Mouse (Mus musculus) liver, embryonic 15.5 days (tissue): Measurements from ENCODE around the gene Inpp4b. TPM values are rescaled to one million over a fixed set of nuclear protein-coding genes. Genes with fewer than 3 reads are reported as not detected.

Experiments
- ATAC-seq: fragments of 200-750 bp; cut with Nextera tagmentation; 2 replicates; pipeline ENCODE4 v1.8.0; 2017; ENCODE audit warnings: moderate number of reproducible peaks, mild to moderate bottlenecking, moderate library complexity; ENCODE audit not compliant: insufficient read depth
- H3K27ac ChIP-seq: fragments of 300-500 bp; sonication (generic); replicated peaks from 2 replicates; pipeline ENCODE4 v1.5.1; 2015; ENCODE audit warnings: mild to moderate bottlenecking, inconsistent platforms
- H3K27me3 ChIP-seq: fragments of 300-500 bp; sonication (generic); 2 replicates; pipeline ENCODE4 v1.6.1; 2015; ENCODE audit warnings: mild to moderate bottlenecking, inconsistent platforms
- H3K36me3 ChIP-seq: fragments of 300-500 bp; sonication (generic); replicated peaks from 2 replicates; pipeline ENCODE4 v1.6.1; 2015; ENCODE audit warnings: moderate library complexity, mild to moderate bottlenecking, inconsistent platforms
- H3K4me1 ChIP-seq: fragments of 300-500 bp; sonication (generic); replicated peaks from 2 replicates; pipeline ENCODE4 v1.6.1; 2015; ENCODE audit warnings: inconsistent platforms
- H3K4me2 ChIP-seq: fragments of 300-500 bp; sonication (generic); 2 replicates; pipeline ENCODE4 v1.6.1; 2015; ENCODE audit warnings: moderate library complexity, mild to moderate bottlenecking, inconsistent platforms
- H3K4me3 ChIP-seq: fragments of 300-500 bp; sonication (generic); replicated peaks from 2 replicates; pipeline ENCODE4 v1.5.1; 2015; ENCODE audit warnings: mild to moderate bottlenecking, inconsistent platforms
- H3K9ac ChIP-seq: fragments of 300-500 bp; sonication (generic); 2 replicates; pipeline ENCODE4 v1.6.1; 2015; ENCODE audit warnings: moderate library complexity, mild to moderate bottlenecking, inconsistent platforms
- H3K9me3 ChIP-seq: fragments of 300-500 bp; sonication (generic); replicated peaks from 2 replicates; pipeline ENCODE4 v1.6.1; 2016; ENCODE audit warnings: inconsistent platforms
- WGBS: fragments of 180-500 bp; shearing (Covaris S2); methylation state at CpG from one replicate; pipeline ENCODE4 v1.1.7; 2015; ENCODE audit warnings: mixed read lengths; ENCODE audit not compliant: insufficient replicate concordance; 5-methylcytosine and 5-hydroxymethylcytosine counted together
- polyA plus RNA-seq: library from polyadenylated mRNA; unstranded; fragments of >200 nt; fragmentation: Nextera tagmentation; extraction: Ambion mirVana; gene quantifications from 2 replicates; pipeline ENCODE4 v1.2.1, GENCODE M21; 2015

The Inpp4b gene
- polyA plus RNA-seq, 1 experiment from 2014 or later: 1.5 TPM

DNA sequence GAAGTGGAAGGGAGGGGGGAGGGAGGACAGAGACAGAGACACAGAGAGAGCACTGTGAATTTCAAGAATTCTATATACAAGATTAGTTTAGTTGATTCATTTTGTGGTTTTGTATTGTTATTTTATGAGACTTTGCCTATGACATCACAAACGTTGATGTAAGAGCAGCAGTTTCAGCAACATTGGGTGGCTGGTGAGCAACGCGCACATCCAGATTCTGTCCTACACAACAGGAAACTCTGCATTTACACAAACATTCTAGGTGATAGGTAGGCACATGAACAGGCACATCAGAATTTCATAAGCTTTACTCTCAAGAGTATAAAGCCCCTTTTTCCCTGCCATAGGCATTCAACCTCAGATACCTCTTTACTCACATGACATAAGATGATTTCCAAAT is 276.6 kb downstream of the Inpp4b start:
- Histone ChIP-seq H3K4me3 (no peak overlapping the region), H3K27me3 (no peaks in the 10 kb centered on the region), H3K27ac (no peak overlapping the region), H3K9me3 (no peaks in the 10 kb centered on the region), H3K36me3 (no peaks in the 10 kb centered on the region), H3K4me1 (no peaks in the 10 kb centered on the region), H3K4me2 (no peak overlapping the region), H3K9ac (no peak overlapping the region)
- no peak for ATAC-seq
- WGBS: 81% methylated on average over 3 of the region's 3 CpGs

GRCm38 (mm10) chr8:81635015-81635414 is 292.7 kb downstream of the Inpp4b start:
- H3K9me3 ChIP-seq: no peaks in the 10 kb centered on the region
- H3K27me3 ChIP-seq: no peaks in the 10 kb centered on the region
- H3K4me2 ChIP-seq: no peak overlapping the region
- H3K4me3 ChIP-seq: no peak overlapping the region
- no peak overlapping the region for H3K9ac ChIP-seq
- no peaks in the 10 kb centered on the region for H3K4me1 ChIP-seq
- H3K27ac ChIP-seq: no peak overlapping the region
- WGBS: 43% methylated on average over 1 of the region's 1 CpGs
- ATAC-seq: no peak
- H3K36me3 ChIP-seq: no peaks in the 10 kb centered on the region

GRCm38 (mm10) chr8:81635912-81636583 is 293.7 kb downstream of the Inpp4b start:
- Histone ChIP-seq H3K4me1 (no peaks in the 10 kb centered on the region), H3K27ac (no peak overlapping the region), H3K27me3 (no peaks in the 10 kb centered on the region), H3K9me3 (no peaks in the 10 kb centered on the region), H3K4me3 (no peak overlapping the region), H3K36me3 (no peaks in the 10 kb centered on the region), H3K4me2 (no peak overlapping the region), H3K9ac (no peak overlapping the region)
- WGBS: 72% methylated on average over 2 of the region's 2 CpGs
- no peak for ATAC-seq

DNA sequence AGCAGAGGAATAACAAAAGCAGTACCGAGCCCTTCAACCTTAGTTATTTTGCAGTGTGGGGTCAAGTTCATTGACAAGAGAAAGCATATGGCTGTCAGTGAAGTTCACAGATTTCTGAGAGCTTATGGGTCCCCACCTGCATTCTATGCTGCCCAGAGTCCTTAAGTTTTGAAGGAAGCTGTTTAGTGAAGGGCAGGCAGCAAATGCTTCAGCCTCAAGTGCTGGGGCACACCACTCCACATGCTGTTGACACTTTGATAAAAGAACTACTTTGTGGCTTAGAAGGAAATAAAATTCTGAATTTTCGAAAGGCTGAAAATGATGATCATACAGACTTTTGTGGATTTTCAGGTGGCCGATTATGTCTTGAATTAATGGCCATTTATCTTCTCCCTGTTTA is 296.1 kb downstream of the Inpp4b start:
- Histone ChIP-seq H3K4me3 (no peak overlapping the region), H3K27ac (no peak overlapping the region), H3K9me3 (no peaks in the 10 kb centered on the region), H3K9ac (no peak overlapping the region), H3K4me1 (no peaks in the 10 kb centered on the region), H3K27me3 (no peaks in the 10 kb centered on the region), H3K36me3 (no peaks in the 10 kb centered on the region), H3K4me2 (no peak overlapping the region)
- WGBS: 58% methylated on average over 3 of the region's 3 CpGs
- no peak for ATAC-seq

DNA sequence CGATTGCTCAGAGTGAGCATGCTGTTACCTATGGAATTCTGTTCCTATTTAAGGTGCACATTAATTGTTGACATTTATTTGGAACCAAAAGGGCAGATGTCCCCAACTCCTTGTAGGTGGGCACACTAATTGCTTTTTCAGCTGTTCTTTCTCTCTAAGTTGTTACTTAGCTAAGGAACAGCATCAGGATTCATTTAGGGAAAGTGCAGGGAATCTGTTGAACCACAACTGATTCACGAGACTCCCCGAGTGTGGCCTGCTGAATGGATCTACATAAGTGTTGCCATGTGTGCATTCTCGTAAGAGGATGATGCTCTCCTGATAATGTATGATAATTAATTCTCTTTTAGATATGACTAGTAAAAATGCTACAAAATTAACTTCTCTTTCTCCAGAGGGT is 297.5 kb downstream of the Inpp4b start:
- 51% methylated on average over 4 of the region's 4 CpGs for WGBS

GRCm38 (mm10) chr8:81643030-81643429 is 300.7 kb downstream of the Inpp4b start:
- Histone ChIP-seq H3K27me3 (no peaks in the 10 kb centered on the region), H3K27ac (no peak overlapping the region), H3K4me3 (no peak overlapping the region), H3K36me3 (no peaks in the 10 kb centered on the region), H3K4me2 (no peak overlapping the region), H3K9me3 (no peaks in the 10 kb centered on the region), H3K4me1 (no peaks in the 10 kb centered on the region), H3K9ac (no peak overlapping the region)
- 60% methylated on average over 4 of the region's 4 CpGs for WGBS
- no peak for ATAC-seq

More for the DNA sequence above, 297.5 kb downstream of the Inpp4b start:
- H3K36me3 ChIP-seq: no peaks in the 10 kb centered on the region
- H3K4me2 ChIP-seq: no peak overlapping the region
- no peak overlapping the region for H3K27ac ChIP-seq
- H3K9me3 ChIP-seq: no peaks in the 10 kb centered on the region
- no peak overlapping the region for H3K4me3 ChIP-seq
- no peaks in the 10 kb centered on the region for H3K4me1 ChIP-seq
- H3K9ac ChIP-seq: no peak overlapping the region
- no peaks in the 10 kb centered on the region for H3K27me3 ChIP-seq
- no peak for ATAC-seq

DNA sequence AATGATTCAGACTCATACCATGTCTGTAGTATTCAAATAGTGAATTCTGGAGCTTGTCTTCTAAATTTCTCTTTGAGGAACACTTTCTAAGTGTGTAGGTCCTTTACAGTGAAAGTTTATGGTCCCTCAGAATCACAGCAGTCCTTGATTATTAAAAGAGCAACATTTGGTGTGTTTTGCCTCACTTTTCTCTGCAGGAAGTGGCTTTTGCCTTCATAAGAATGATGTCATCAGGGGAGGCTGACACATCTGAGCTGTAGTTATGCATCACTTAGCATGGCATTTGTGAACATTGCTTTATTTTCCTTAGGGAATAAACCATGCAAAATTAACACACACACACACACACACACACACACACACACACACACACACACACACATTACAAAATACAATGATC is 349.8 kb downstream of the Inpp4b start:
- Histone ChIP-seq H3K9me3 (no peaks in the 10 kb centered on the region), H3K4me1 (no peaks in the 10 kb centered on the region), H3K27me3 (no peaks in the 10 kb centered on the region), H3K36me3 (no peaks in the 10 kb centered on the region), H3K4me3 (no peak overlapping the region), H3K9ac (no peak overlapping the region), H3K27ac (no peak overlapping the region), H3K4me2 (no peak overlapping the region)
- no peak for ATAC-seq

GRCm38 (mm10) chr8:81694893-81695292 is 352.5 kb downstream of the Inpp4b start:
- Histone ChIP-seq H3K4me2 (no peak overlapping the region), H3K9me3 (no peaks in the 10 kb centered on the region), H3K9ac (no peak overlapping the region), H3K4me1 (no peaks in the 10 kb centered on the region), H3K27me3 (no peaks in the 10 kb centered on the region), H3K4me3 (no peak overlapping the region), H3K27ac (no peak overlapping the region), H3K36me3 (no peaks in the 10 kb centered on the region)
- ATAC-seq: no peak
- 28% methylated on average over 2 of the region's 2 CpGs for WGBS

DNA sequence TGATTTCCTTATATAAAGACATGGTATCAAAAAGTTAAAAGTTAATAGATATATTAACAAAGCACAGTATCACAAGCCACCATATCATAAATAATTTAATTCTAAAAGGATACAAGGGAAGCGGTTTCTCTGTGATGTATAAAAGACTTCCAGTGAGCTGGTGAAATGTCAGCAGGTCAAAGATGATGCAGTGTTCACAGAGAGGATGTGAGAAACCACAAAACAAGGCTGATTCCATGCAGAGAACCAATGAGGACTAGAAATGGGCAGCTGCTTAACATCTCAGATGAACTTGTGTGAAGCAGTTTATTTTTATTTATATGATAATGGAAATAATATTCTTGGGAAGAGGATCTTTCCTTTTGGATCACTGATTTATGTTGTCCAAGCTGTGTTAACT is 359.7 kb downstream of the Inpp4b start:
- WGBS: 55% methylated on average over 1 of the region's 1 CpGs

GRCm38 (mm10) chr8:81703571-81704365 is 361.4 kb downstream of the Inpp4b start:
- 38% methylated on average over 3 of the region's 3 CpGs for WGBS
- Histone ChIP-seq H3K4me1 (no peaks in the 10 kb centered on the region), H3K4me2 (no peak overlapping the region), H3K9ac (no peak overlapping the region), H3K9me3 (no peaks in the 10 kb centered on the region), H3K27ac (no peak overlapping the region), H3K36me3 (no peaks in the 10 kb centered on the region), H3K27me3 (no peaks in the 10 kb centered on the region), H3K4me3 (no peak overlapping the region)
- no peak for ATAC-seq

More for the DNA sequence above, 359.7 kb downstream of the Inpp4b start:
- Histone ChIP-seq H3K4me1 (no peaks in the 10 kb centered on the region), H3K36me3 (no peaks in the 10 kb centered on the region), H3K9me3 (no peaks in the 10 kb centered on the region), H3K27ac (no peak overlapping the region), H3K4me2 (no peak overlapping the region), H3K4me3 (no peak overlapping the region), H3K27me3 (no peaks in the 10 kb centered on the region), H3K9ac (no peak overlapping the region)
- ATAC-seq: no peak

DNA sequence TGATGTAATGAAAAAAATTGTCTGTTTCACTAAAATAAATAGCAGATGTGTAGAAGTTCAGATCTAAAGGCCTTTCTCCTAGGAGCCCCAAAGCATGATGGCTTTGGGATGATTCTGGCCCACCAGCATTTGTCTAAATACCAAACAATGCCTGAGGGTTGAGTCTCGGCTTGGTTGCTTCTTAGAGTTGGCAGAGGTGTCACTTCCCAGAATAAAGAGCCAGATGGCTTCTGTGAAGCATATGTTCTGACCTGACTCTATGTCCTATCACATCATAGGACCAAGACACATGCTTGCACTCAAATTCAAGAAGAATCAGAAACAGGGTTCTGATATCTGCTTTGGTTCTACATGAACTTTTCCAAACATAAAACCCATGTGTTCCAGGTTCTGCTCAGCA is 365.1 kb downstream of the Inpp4b start:
- Histone ChIP-seq H3K4me1 (no peaks in the 10 kb centered on the region), H3K9me3 (no peaks in the 10 kb centered on the region), H3K36me3 (no peaks in the 10 kb centered on the region), H3K4me3 (no peak overlapping the region), H3K4me2 (no peak overlapping the region), H3K9ac (no peak overlapping the region), H3K27ac (no peak overlapping the region), H3K27me3 (no peaks in the 10 kb centered on the region)
- no peak for ATAC-seq
- 32% methylated on average over 1 of the region's 1 CpGs for WGBS

GRCm38 (mm10) chr8:81731332-81731731 is 389.0 kb downstream of the Inpp4b start:
- Histone ChIP-seq H3K4me1 (no peaks in the 10 kb centered on the region), H3K27me3 (no peaks in the 10 kb centered on the region), H3K4me3 (no peak overlapping the region), H3K27ac (no peak overlapping the region), H3K9me3 (no peaks in the 10 kb centered on the region), H3K9ac (no peak overlapping the region), H3K4me2 (no peak overlapping the region), H3K36me3 (no peaks in the 10 kb centered on the region)
- ATAC-seq: no peak
